Mouse (Mus musculus) MEL (cell line): ENCODE data around the gene Fancc.

Source experiments
- CTCF ChIP-seq, 3 experiments: IDR thresholded peaks in 2 of 3; conservative IDR thresholded peaks in 1 of 3; 2 replicates each; pipeline ENCODE4 v1.5.1; 2011 to 2012; ENCODE audit warnings: low read length in 3 of 3, low read depth in 2 of 3, mild to moderate bottlenecking in 2 of 3, improper control_type of control experiment in 1 of 3, inconsistent platforms in 1 of 3, mixed read lengths in 1 of 3, moderate library complexity in 1 of 3; ENCODE audit not compliant: control insufficient read depth in 1 of 3, insufficient read depth in 1 of 3, poor library complexity in 1 of 3, severe bottlenecking in 1 of 3
- USF1 ChIP-seq: IDR thresholded peaks from 2 replicates; pipeline ENCODE4 v1.6.1; 2014; ENCODE audit warnings: low read depth, mild to moderate bottlenecking, inconsistent platforms, low read length, improper control_type of control experiment, moderate library complexity

DNA sequence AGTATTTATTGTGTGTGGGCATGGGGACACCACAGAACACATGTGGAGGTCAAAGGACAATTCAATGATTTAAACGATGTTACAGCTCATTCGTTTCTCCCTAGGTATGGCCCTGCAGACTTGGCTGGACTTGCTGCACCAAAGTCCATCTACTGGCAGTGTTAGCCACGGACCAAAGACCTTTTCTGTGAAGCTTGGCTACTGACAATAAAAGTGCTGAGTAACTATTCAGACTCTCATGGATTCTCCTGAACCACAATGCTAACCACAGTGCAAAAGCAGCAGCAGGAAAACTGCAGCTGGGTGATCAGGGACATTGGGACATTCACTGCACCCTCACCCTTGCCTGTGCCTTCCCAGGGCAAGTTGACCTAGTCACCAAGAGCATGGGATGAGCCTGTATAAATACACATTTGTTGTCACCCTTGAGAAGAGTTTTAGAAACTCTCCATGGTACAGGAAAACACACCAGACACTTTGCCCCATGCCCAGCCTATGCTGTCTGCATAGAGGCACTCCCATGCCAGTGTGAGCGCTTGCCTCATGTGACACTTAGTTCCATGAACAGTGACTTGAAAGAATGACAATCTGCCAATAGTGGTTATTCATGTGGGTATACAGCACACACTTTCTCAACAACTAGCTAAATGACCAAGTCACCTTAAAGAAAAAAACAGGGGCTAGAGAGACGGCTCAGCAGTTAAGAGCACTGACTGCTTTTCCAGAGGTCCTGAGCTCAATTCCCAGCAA, 151.4 kb downstream of the Fancc start:
- TF ChIP-seq USF1 = no peak
- no peak for TF ChIP-seq CTCF (IDR thresholded peaks at IDR 0.05 in 2 of 3, conservative IDR thresholded peaks at IDR 0.05 in 1 of 3; ENCODE audit: control insufficient read depth in 1 of 3, insufficient read depth in 1 of 3, low read depth in 2 of 3, low read length in 3 of 3, poor library complexity in 1 of 3, severe bottlenecking in 1 of 3)
